Mouse (Mus musculus): ENCODE measurements around the gene Trp53bp2. TPM values are rescaled to one million over a fixed set of nuclear protein-coding genes. Genes with fewer than 3 reads are reported as not detected.
A peak's percentile ranks its signal among the peaks of the same experiment; 100 is the strongest.

The Trp53bp2 gene
- polyA plus RNA-seq, 1 experiment from 2014 or later: 17.9 TPM

- Histone ChIP-seq H3K36me3 (ENCODE audit: inconsistent target) (no peaks in the 10 kb centered on the region), H3K79me2 (ENCODE audit: inconsistent target) (no peaks in the 10 kb centered on the region), H3K27ac (no peak overlapping the region), H3K4me3 (ENCODE audit: inconsistent target) (no peak overlapping the region)
- WGBS (ENCODE audit: missing documents): 87% methylated on average over 8 of the region's 9 CpGs
Measured at GRCm38 (mm10) chr1:182383096-182383495, 25.9 kb upstream of the Trp53bp2 start.

GRCm38 (mm10) chr1:182386449-182386848, 22.5 kb upstream of the Trp53bp2 start:
- Histone ChIP-seq H3K4me3 (ENCODE audit: inconsistent target) (no peak overlapping the region), H3K79me2 (ENCODE audit: inconsistent target) (no peaks in the 10 kb centered on the region), H3K27ac (no peak overlapping the region), H3K36me3 (ENCODE audit: inconsistent target) (no peaks in the 10 kb centered on the region)
- WGBS (ENCODE audit: missing documents): 97% methylated on average over 8 of the region's 8 CpGs

GRCm38 (mm10) chr1:182388729-182389128, 20.2 kb upstream of the Trp53bp2 start:
- H3K4me3 ChIP-seq (ENCODE audit: inconsistent target): no peak overlapping the region
- 78% methylated on average over 4 of the region's 4 CpGs for WGBS (ENCODE audit: missing documents)

DNA sequence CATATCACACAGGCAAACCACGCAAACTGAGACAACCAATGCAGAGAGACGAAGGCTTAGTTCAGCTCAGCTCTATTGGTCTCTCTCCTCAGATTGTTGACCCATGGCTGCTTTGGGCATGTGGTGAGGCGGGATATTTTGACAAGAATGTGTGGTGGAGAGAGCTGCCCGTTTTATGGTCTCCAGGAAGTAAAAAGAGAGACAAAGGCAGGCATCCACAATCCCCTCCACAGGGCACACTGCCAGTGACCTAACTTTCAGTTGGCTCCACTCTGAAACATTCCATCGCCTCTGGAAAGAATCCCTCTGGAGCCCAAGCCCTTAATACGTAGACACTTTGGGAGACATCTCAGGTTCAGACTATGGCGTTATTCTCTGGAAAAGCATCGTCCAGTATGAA, 10.8 kb upstream of the Trp53bp2 start:
- H3K4me3 ChIP-seq (ENCODE audit: inconsistent target): no peak overlapping the region
- H3K27ac ChIP-seq: no peak overlapping the region
- H3K36me3 ChIP-seq (ENCODE audit: inconsistent target): no peaks in the 10 kb centered on the region
- 95% methylated on average over 7 of the region's 8 CpGs for WGBS (ENCODE audit: missing documents)
- H3K79me2 ChIP-seq (ENCODE audit: inconsistent target): no peaks in the 10 kb centered on the region

More at GRCm38 (mm10) chr1:182388729-182389128, 20.2 kb upstream of the Trp53bp2 start:
- Histone ChIP-seq H3K36me3 (ENCODE audit: inconsistent target) (no peaks in the 10 kb centered on the region), H3K27ac (no peak overlapping the region), H3K79me2 (ENCODE audit: inconsistent target) (no peaks in the 10 kb centered on the region)

DNA sequence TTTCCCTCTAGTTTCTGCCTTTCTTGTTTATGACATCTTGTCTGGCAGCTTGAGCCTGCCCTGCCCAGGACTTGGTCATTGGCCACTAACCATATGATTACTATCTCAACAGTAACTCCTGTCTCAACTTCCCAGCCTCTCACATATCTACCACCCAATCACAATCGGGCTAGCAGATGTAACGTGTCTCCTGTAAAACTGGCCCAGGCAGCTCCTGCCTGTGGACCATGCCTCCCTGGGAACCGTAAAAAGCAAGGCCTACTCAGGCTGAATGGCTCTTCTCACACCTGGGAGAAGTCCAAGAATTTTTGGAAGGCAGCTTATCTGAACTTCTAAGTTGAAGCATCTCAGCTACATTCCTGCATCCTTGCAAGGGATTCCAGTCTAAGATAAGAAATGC, 10.2 kb upstream of the Trp53bp2 start:
- whole genome bisulfite sequencing (ENCODE audit: missing documents): 93% methylated on average over 3 of the region's 3 CpGs
- Histone ChIP-seq H3K36me3 (ENCODE audit: inconsistent target) (no peaks in the 10 kb centered on the region), H3K4me3 (ENCODE audit: inconsistent target) (no peak overlapping the region), H3K79me2 (ENCODE audit: inconsistent target) (no peaks in the 10 kb centered on the region), H3K27ac (no peak overlapping the region)

- 96% methylated on average over 2 of the region's 2 CpGs for WGBS (ENCODE audit: missing documents)
- H3K36me3 ChIP-seq (ENCODE audit: inconsistent target): no peaks in the 10 kb centered on the region
Measured at GRCm38 (mm10) chr1:182399205-182399604, 9.8 kb upstream of the Trp53bp2 start.

DNA sequence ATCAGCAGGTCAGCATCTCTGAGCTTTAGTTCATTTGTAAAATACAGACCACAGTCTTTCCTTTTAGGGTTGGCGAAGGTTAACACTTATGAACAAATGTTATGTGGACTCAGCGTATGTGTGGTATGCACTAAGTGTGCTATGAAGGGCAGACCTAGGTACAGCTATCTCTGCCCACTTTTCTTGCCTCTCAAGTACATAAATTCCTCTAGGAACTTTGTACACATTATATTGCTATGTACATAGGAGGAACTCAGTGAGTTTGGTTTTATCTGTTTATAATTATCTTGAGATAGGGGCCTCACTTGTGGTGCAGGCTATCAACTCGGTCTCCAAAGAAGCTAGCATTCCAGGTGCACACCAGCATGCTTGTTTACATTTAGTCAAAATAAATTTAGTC, 9.1 kb upstream of the Trp53bp2 start:
- Histone ChIP-seq H3K36me3 (ENCODE audit: inconsistent target) (no peaks in the 10 kb centered on the region), H3K79me2 (ENCODE audit: inconsistent target) (no peaks in the 10 kb centered on the region), H3K27ac (no peak overlapping the region), H3K4me3 (ENCODE audit: inconsistent target) (no peak overlapping the region)
- 92% methylated on average over 3 of the region's 3 CpGs for WGBS (ENCODE audit: missing documents)

More at GRCm38 (mm10) chr1:182399205-182399604, 9.8 kb upstream of the Trp53bp2 start:
- H3K79me2 ChIP-seq (ENCODE audit: inconsistent target): no peaks in the 10 kb centered on the region
- no peak overlapping the region for H3K4me3 ChIP-seq (ENCODE audit: inconsistent target)
- H3K27ac ChIP-seq: no peak overlapping the region

DNA sequence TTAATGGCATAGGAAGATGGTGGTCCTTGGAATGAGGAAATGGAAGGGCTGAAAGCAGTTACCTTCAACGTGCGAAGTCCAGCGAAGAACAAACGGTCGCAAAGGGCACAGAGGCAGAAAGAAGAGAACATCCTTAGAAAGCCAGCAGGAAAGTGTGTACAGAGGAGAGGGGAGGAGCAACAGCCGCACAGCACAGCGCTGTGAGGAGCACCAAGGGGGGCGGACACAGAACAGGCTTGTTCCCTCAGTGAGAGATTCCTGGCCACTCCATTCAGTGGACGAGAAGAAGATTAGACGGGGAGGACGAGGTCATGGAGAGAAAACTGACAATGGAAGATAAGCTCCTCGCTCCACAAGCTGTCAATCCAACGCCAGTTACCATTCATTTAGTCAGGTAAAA, 5.9 kb upstream of the Trp53bp2 start:
- Histone ChIP-seq H3K4me3 (ENCODE audit: inconsistent target) (no peak overlapping the region), H3K27ac (no peak overlapping the region), H3K36me3 (ENCODE audit: inconsistent target) (no peaks in the 10 kb centered on the region), H3K79me2 (ENCODE audit: inconsistent target) (no peaks in the 10 kb centered on the region)
- WGBS (ENCODE audit: missing documents): 89% methylated on average over 13 of the region's 13 CpGs

DNA sequence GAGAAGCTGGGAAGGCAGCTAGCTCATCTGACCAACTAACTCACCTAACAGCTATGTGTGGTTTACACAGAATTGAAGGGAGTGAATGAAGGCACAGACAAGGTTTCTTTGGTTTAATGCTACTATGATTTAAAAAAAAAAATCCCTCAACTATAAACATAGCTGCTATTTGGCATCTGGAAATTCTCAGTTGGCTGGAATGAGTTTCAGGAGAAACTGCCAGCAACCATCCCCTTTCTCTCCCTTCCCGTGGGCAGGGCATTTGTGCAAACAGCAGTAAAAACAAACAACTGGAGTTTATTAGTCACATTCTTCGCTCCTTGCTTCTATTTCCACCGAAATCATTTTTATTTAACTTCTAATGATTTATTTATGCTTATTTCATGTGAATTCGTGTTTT, 2.4 kb upstream of the Trp53bp2 start:
- H3K36me3 ChIP-seq (ENCODE audit: inconsistent target): no peaks in the 10 kb centered on the region
- H3K4me3 ChIP-seq (ENCODE audit: inconsistent target): no peak overlapping the region
- 91% methylated on average over 4 of the region's 4 CpGs for WGBS (ENCODE audit: missing documents)
- peaks cover 22% of the 10 kb centered on the region for H3K79me2 ChIP-seq (ENCODE audit: inconsistent target)
- H3K27ac ChIP-seq: no peak overlapping the region

DNA sequence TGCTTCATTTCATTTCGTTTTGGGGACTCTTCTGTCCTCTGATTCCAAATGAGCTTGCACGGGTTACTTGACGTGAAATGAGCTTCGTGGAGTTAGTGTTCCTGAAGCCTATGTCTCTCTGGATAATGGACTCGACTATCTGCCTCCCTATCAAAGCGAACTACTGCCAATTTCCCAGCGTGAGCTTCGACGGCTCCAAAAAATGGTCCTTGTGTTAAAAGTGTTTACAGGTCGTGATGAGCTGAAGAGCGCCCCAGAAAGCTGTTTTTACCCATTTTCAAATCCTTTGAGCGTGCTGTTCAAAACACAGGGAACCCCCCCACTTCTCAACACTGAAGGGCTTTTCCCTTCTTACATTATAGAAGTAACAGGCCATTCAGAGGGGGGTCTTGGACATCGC, 729 bp upstream of the Trp53bp2 start:
- H3K4me3 ChIP-seq (ENCODE audit: inconsistent target): peak overlapping the region; percentile 42
- WGBS (ENCODE audit: missing documents): 8% methylated on average over 13 of the region's 13 CpGs
- no peak overlapping the region for H3K27ac ChIP-seq

GRCm38 (mm10) chr1:182409401-182410173, 615 bp downstream of the Trp53bp2 start:
- peaks cover 52% of the 10 kb centered on the region for H3K79me2 ChIP-seq (ENCODE audit: inconsistent target)
- peak overlapping the region; percentile 47 for H3K4me3 ChIP-seq (ENCODE audit: inconsistent target)
- no peaks in the 10 kb centered on the region for H3K36me3 ChIP-seq (ENCODE audit: inconsistent target)
- 4% methylated on average over 34 of the region's 34 CpGs for WGBS (ENCODE audit: missing documents)
- H3K27ac ChIP-seq: no peak overlapping the region

More for the DNA sequence above, 729 bp upstream of the Trp53bp2 start:
- Histone ChIP-seq H3K79me2 (ENCODE audit: inconsistent target) (peaks cover 38% of the 10 kb centered on the region), H3K36me3 (ENCODE audit: inconsistent target) (no peaks in the 10 kb centered on the region)

- 45% methylated on average over 7 of the region's 7 CpGs for WGBS (ENCODE audit: missing documents)
- no peak overlapping the region for H3K4me3 ChIP-seq (ENCODE audit: inconsistent target)
- H3K27ac ChIP-seq: no peak overlapping the region
- H3K79me2 ChIP-seq (ENCODE audit: inconsistent target): peaks cover 83% of the 10 kb centered on the region
- no peaks in the 10 kb centered on the region for H3K36me3 ChIP-seq (ENCODE audit: inconsistent target)
Measured at GRCm38 (mm10) chr1:182412586-182413270, 3.8 kb downstream of the Trp53bp2 start.

DNA sequence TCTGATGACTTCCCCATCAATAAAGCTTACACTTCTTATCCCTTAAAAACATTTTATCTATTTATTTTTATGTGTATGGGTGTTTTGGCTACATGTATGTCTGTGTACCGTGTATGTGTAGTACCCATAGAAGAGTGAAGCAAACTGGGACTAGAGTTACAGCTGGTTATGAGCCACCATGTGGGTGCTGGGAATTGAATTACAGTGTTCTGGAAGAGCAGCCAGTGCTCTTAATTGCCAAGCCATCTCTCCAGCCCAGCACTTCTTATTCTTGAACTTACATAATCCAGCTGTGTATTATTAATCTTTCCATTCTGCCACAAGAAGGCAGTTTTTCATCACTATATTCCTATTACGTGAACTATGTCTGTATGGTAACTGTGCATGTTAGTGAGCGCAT, 10.5 kb downstream of the Trp53bp2 start:
- Histone ChIP-seq H3K27ac (no peak overlapping the region), H3K79me2 (ENCODE audit: inconsistent target) (peaks cover 78% of the 10 kb centered on the region), H3K4me3 (ENCODE audit: inconsistent target) (no peak overlapping the region), H3K36me3 (ENCODE audit: inconsistent target) (no peaks in the 10 kb centered on the region)
- 97% methylated on average over 3 of the region's 3 CpGs for WGBS (ENCODE audit: missing documents)

DNA sequence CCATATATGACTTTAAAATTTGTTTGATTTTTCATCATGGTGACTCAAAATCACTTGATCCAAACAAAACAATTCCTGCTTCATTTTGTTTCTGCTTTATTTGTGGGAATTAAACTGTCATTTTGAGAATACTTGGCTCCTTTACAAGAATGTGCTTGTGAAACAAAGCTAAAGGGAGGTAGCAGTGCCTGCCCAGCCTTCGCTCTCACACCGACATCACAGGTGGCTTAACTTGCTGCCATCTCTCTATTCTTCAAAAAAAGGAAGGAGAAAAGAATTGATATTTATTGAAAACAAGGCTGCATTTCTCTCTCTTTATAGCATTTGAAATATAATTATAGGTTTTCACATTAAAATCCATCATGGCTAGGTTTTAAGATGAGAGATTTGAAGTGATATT, 15.3 kb downstream of the Trp53bp2 start:
- H3K79me2 ChIP-seq (ENCODE audit: inconsistent target): peaks cover 54% of the 10 kb centered on the region; the same call in 1 of the 2 replicates
- no peaks in the 10 kb centered on the region for H3K36me3 ChIP-seq (ENCODE audit: inconsistent target)
- 85% methylated on average over 2 of the region's 2 CpGs for WGBS (ENCODE audit: missing documents)
- no peak overlapping the region for H3K4me3 ChIP-seq (ENCODE audit: inconsistent target)
- H3K27ac ChIP-seq: no peak overlapping the region

GRCm38 (mm10) chr1:182425176-182425575, 16.2 kb downstream of the Trp53bp2 start:
- 0 out of 2 replicates have a peak, but pooled peaks cover 4% of the 10 kb centered on the region for H3K36me3 ChIP-seq (ENCODE audit: inconsistent target)
- no peak overlapping the region for H3K27ac ChIP-seq
- 95% methylated on average over 3 of the region's 3 CpGs for WGBS (ENCODE audit: missing documents)
- peaks cover 45% of the 10 kb centered on the region; the same call in 1 of the 2 replicates for H3K79me2 ChIP-seq (ENCODE audit: inconsistent target)
- H3K4me3 ChIP-seq (ENCODE audit: inconsistent target): no peak overlapping the region
